ENCODE assay signal across 8 mouse cellular contexts in the genomic region with DNA sequence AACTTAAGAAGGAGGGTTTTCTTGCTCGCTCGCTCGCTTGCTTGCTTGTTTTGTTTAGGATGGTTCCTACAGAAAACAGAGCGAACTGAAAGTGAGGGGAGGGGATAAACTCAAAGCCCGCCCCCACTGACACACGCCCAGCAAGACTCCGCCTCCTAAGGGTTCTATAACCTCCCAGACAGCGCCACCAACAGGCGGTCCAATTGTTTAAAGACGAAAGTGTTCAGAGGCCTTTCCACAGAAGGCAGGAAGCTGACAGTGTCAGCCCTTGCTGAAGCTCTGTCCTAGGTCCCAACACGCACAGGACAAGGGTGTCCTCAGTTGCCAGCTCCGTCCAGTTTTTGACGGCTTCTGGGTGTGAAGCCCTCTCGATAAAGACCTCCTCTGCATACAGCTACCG. TPM values are rescaled to one million over a fixed set of nuclear protein-coding genes. Genes with fewer than 3 reads are reported as not detected.
DNase-seq lines count a peak whose midpoint lies in the region; ATAC-seq and TF ChIP-seq lines count a peak whose summit lies in the region.

No protein-coding gene starts in this region.

- no peak for TF ChIP-seq POLR2A in myocyte (IDR thresholded peaks at IDR 0.05; ENCODE audit: insufficient read length, low read depth)

- H3K79me2 ChIP-seq in myocyte (ENCODE audit: control insufficient read depth, insufficient read depth): no peaks in the 10 kb centered on the region

- WGBS in hindbrain, embryonic 14.5 days: 27% methylated on average over 15 of the region's 15 CpGs
- 31% methylated on average over 15 of the region's 15 CpGs for WGBS in hindbrain, embryonic 16.5 days
- 32% methylated on average over 15 of the region's 15 CpGs for WGBS in limb, embryonic 15.5 days
- 32% methylated on average over 15 of the region's 15 CpGs for WGBS in stomach, embryonic 16.5 days

- no peak for ATAC-seq in hindbrain, embryonic 14.5 days (ENCODE audit: low FRiP score)
- no peak for ATAC-seq in hindbrain, embryonic 16.5 days
- ATAC-seq in limb, embryonic 15.5 days (ENCODE audit: insufficient number of reproducible peaks, low FRiP score, low TSS enrichment, low read depth): no peak
- ATAC-seq in stomach, embryonic 16.5 days (ENCODE audit: insufficient read depth, low FRiP score): peak; percentile 29; the same call in 1 of the 2 replicates

- H3K27ac ChIP-seq in hindbrain, embryonic 14.5 days: no peak overlapping the region
- H3K27ac ChIP-seq in hindbrain, embryonic 16.5 days (ENCODE audit: low read depth, low read length): no peak overlapping the region
- no peak overlapping the region for H3K27ac ChIP-seq in limb, embryonic 15.5 days
- no peak overlapping the region for H3K27ac ChIP-seq in stomach, embryonic 16.5 days (ENCODE audit: low read length)

- no peak overlapping the region for H3K4me2 ChIP-seq in hindbrain, embryonic 14.5 days (replicated peaks)
- no peak overlapping the region for H3K4me2 ChIP-seq in hindbrain, embryonic 16.5 days (ENCODE audit: low read length)
- no peak overlapping the region for H3K4me2 ChIP-seq in limb, embryonic 15.5 days
- peak overlapping the region; percentile 63 for H3K4me2 ChIP-seq in myocyte (ENCODE audit: low read depth)
- peak overlapping the region; percentile 33 for H3K4me2 ChIP-seq in stomach, embryonic 16.5 days (ENCODE audit: low read depth, low read length)

- H3K9ac ChIP-seq in hindbrain, embryonic 14.5 days: no peak overlapping the region
- H3K9ac ChIP-seq in hindbrain, embryonic 16.5 days (ENCODE audit: low read depth, low read length): no peak overlapping the region
- no peak overlapping the region for H3K9ac ChIP-seq in limb, embryonic 15.5 days
- no peak overlapping the region; the same call in 1 of the 2 replicates for H3K9ac ChIP-seq in stomach, embryonic 16.5 days (ENCODE audit: low read length)

- no peaks in the 10 kb centered on the region for H3K27me3 ChIP-seq in hindbrain, embryonic 14.5 days (ENCODE audit: control insufficient read depth, insufficient read depth, low read length)
- no peaks in the 10 kb centered on the region for H3K27me3 ChIP-seq in hindbrain, embryonic 16.5 days (replicated peaks; ENCODE audit: control insufficient read depth, insufficient read depth, low read length)
- H3K27me3 ChIP-seq in limb, embryonic 15.5 days: no peaks in the 10 kb centered on the region
- peaks cover 16% of the 10 kb centered on the region for H3K27me3 ChIP-seq in myocyte (ENCODE audit: control insufficient read depth, insufficient read depth, insufficient read length)
- no peaks in the 10 kb centered on the region for H3K27me3 ChIP-seq in stomach, embryonic 16.5 days (ENCODE audit: control insufficient read depth, insufficient read depth, low read length)

- H3K9me3 ChIP-seq in hindbrain, embryonic 14.5 days (ENCODE audit: control insufficient read depth, low read length): no peaks in the 10 kb centered on the region
- H3K9me3 ChIP-seq in hindbrain, embryonic 16.5 days (ENCODE audit: control insufficient read depth, low read length): no peaks in the 10 kb centered on the region
- H3K9me3 ChIP-seq in limb, embryonic 15.5 days: no peaks in the 10 kb centered on the region
- no peaks in the 10 kb centered on the region for H3K9me3 ChIP-seq in stomach, embryonic 16.5 days (replicated peaks; ENCODE audit: control insufficient read depth, low read length)

- no peak overlapping the region for H3ac ChIP-seq in myocyte (ENCODE audit: control insufficient read depth, insufficient read length)

- H3K36me3 ChIP-seq in hindbrain, embryonic 14.5 days (replicated peaks; ENCODE audit: control insufficient read depth, insufficient read depth): no peaks in the 10 kb centered on the region
- no peaks in the 10 kb centered on the region for H3K36me3 ChIP-seq in hindbrain, embryonic 16.5 days (ENCODE audit: control insufficient read depth, insufficient read depth, low read length)
- no peaks in the 10 kb centered on the region for H3K36me3 ChIP-seq in limb, embryonic 15.5 days
- H3K36me3 ChIP-seq in myocyte (ENCODE audit: control insufficient read depth, insufficient read depth): no peaks in the 10 kb centered on the region
- H3K36me3 ChIP-seq in stomach, embryonic 16.5 days (ENCODE audit: control insufficient read depth, insufficient read depth, low read length): no peaks in the 10 kb centered on the region

- H3K4me3 ChIP-seq in hindbrain, embryonic 14.5 days (replicated peaks; ENCODE audit: low read length): no peak overlapping the region
- H3K4me3 ChIP-seq in hindbrain, embryonic 16.5 days (ENCODE audit: low read length): no peak overlapping the region
- peak overlapping the region; percentile 14 for H3K4me3 ChIP-seq in limb, embryonic 15.5 days
- no peak overlapping the region for H3K4me3 ChIP-seq in myocyte
- H3K4me3 ChIP-seq in stomach, embryonic 16.5 days (replicated peaks; ENCODE audit: low read length): peak overlapping the region; percentile 38

- no peaks in the 10 kb centered on the region for H3K4me1 ChIP-seq in hindbrain, embryonic 14.5 days (replicated peaks; ENCODE audit: control insufficient read depth, insufficient read depth, low read length)
- H3K4me1 ChIP-seq in hindbrain, embryonic 16.5 days (ENCODE audit: control insufficient read depth, insufficient read depth, low read depth, low read length): no peaks in the 10 kb centered on the region
- peaks cover 13% of the 10 kb centered on the region for H3K4me1 ChIP-seq in limb, embryonic 15.5 days
- H3K4me1 ChIP-seq in stomach, embryonic 16.5 days (ENCODE audit: control insufficient read depth, insufficient read depth, low read length): peaks cover 13% of the 10 kb centered on the region; the same call in 1 of the 2 replicates

- DNase-seq in hindbrain, embryonic 14.5 days (ENCODE audit: low spot score): peak; percentile 38
- DNase-seq in c-Kit-negative CD71-positive TER-119-positive erythroid progenitor cells, embryonic 14.5 days (ENCODE audit: low read depth, low spot score): peak; percentile 31
- peak; percentile 79 for DNase-seq in gastrocnemius, postnatal 14 days
- peak; percentile 73 for DNase-seq in kidney, adult 11 months

- intact Hi-C loops in gastrocnemius, postnatal 14 days (cut with DNase I; ENCODE audit: low total_unique reads): no loop called here

TF ChIP-seq in myocyte, 11 proteins besides CTCF, POLR2A, EP300 and RAD21:
- TF ChIP-seq POLR2AphosphoS2 (IDR thresholded peaks at IDR 0.05; ENCODE audit: insufficient read length, low read depth): no peak
- no peak for TF ChIP-seq SRF (IDR thresholded peaks at IDR 0.05; ENCODE audit: control insufficient read depth, insufficient read length, low read depth)
- TF ChIP-seq MYOG (IDR thresholded peaks at IDR 0.05; ENCODE audit: control insufficient read depth in 1 of 3, insufficient read depth in 1 of 3, insufficient read length in 2 of 3, low read depth in 2 of 3): no peak
- no peak for TF ChIP-seq E2F4 (IDR thresholded peaks at IDR 0.05; ENCODE audit: insufficient read depth)
- no peak for TF ChIP-seq TCF3 (IDR thresholded peaks at IDR 0.05; ENCODE audit: insufficient read length, low read depth)
- no peak for TF ChIP-seq TCF12 (IDR thresholded peaks at IDR 0.05; ENCODE audit: insufficient read depth, poor library complexity, severe bottlenecking)
- no peak for TF ChIP-seq MYOD1 (IDR thresholded peaks at IDR 0.05; ENCODE audit: control insufficient read depth in 1 of 3, insufficient read length in 2 of 3, low read depth in 2 of 3)
- TF ChIP-seq MAX (IDR thresholded peaks at IDR 0.05; ENCODE audit: low read depth): no peak
- TF ChIP-seq USF1 (IDR thresholded peaks at IDR 0.05; ENCODE audit: low read depth): no peak
- TF ChIP-seq REST (IDR thresholded peaks at IDR 0.05; ENCODE audit: insufficient read depth, insufficient read length): no peak
- no peak for TF ChIP-seq CEBPB (IDR thresholded peaks at IDR 0.05; ENCODE audit: insufficient read depth, poor library complexity, severe bottlenecking)

RNA-seq across cellular contexts. Expression of gene Rnf186, which starts 23.2 kb away (rescaled TPM):
- not detected in 2 replicates for polyA plus RNA-seq in hindbrain, embryonic 14.5 days (2014; fragmentation: Nextera tagmentation; extraction: Ambion mirVana)
- polyA plus RNA-seq in hindbrain, embryonic 16.5 days (2015; fragmentation: Nextera tagmentation; extraction: Ambion mirVana): not detected in 2 replicates
- total RNA-seq in gastrocnemius, postnatal 14 days (2021): not detected
- polyA plus RNA-seq in limb, embryonic 15.5 days (2015; fragmentation: Nextera tagmentation; extraction: Ambion mirVana): 0.19 and 0.32 TPM in 2 replicates
- polyA plus RNA-seq in myocyte (2012; fragmentation: generic; extraction: Trizol): not detected
- polyA plus RNA-seq in stomach, embryonic 16.5 days (2015; fragmentation: Nextera tagmentation; extraction: Ambion mirVana): 19.3 and 25.1 TPM in 2 replicates

RNA-seq across cellular contexts. Expression of gene Tmco4, which starts 29.0 kb away (rescaled TPM):
- polyA plus RNA-seq in hindbrain, embryonic 14.5 days (2014; fragmentation: Nextera tagmentation; extraction: Ambion mirVana): 0.63 and 1.3 TPM in 2 replicates
- polyA plus RNA-seq in hindbrain, embryonic 16.5 days (2015; fragmentation: Nextera tagmentation; extraction: Ambion mirVana): 1.3 and 1.8 TPM in 2 replicates
- total RNA-seq in gastrocnemius, postnatal 14 days (2021): 1 to 10 TPM; 3.4 to 3.5 TPM
- 5.3 and 5.5 TPM in 2 replicates for polyA plus RNA-seq in limb, embryonic 15.5 days (2015; fragmentation: Nextera tagmentation; extraction: Ambion mirVana)
- polyA plus RNA-seq in myocyte (2012; fragmentation: generic; extraction: Trizol): 3.8 TPM
- 12.7 and 16.4 TPM in 2 replicates for polyA plus RNA-seq in stomach, embryonic 16.5 days (2015; fragmentation: Nextera tagmentation; extraction: Ambion mirVana)

RNA-seq across cellular contexts. Expression of gene Otud3, which starts 30.0 kb away (rescaled TPM):
- polyA plus RNA-seq in hindbrain, embryonic 14.5 days (2014; fragmentation: Nextera tagmentation; extraction: Ambion mirVana): 2.8 and 3.3 TPM in 2 replicates
- polyA plus RNA-seq in hindbrain, embryonic 16.5 days (2015; fragmentation: Nextera tagmentation; extraction: Ambion mirVana): 2.4 and 3.1 TPM in 2 replicates
- 1 to 10 TPM; 7.3 to 8.9 TPM for total RNA-seq in gastrocnemius, postnatal 14 days (2021)
- 2.6 and 2.8 TPM in 2 replicates for polyA plus RNA-seq in limb, embryonic 15.5 days (2015; fragmentation: Nextera tagmentation; extraction: Ambion mirVana)
- 12.5 TPM for polyA plus RNA-seq in myocyte (2012; fragmentation: generic; extraction: Trizol)
- polyA plus RNA-seq in stomach, embryonic 16.5 days (2015; fragmentation: Nextera tagmentation; extraction: Ambion mirVana): 3.5 and 3.7 TPM in 2 replicates

Comparison
In these comparisons a context has a peak if more than half of its experiments do, and no peak if none do; other contexts are left out.
1. H3K4me2 ChIP-seq: peak in myocyte (single experiment) and stomach, embryonic 16.5 days (single experiment); none in hindbrain, embryonic 14.5 days (single experiment), hindbrain, embryonic 16.5 days (single experiment) and limb, embryonic 15.5 days (single experiment).
2. H3K4me3 ChIP-seq: peak in limb, embryonic 15.5 days (single experiment) and stomach, embryonic 16.5 days (single experiment); none in hindbrain, embryonic 14.5 days (single experiment), hindbrain, embryonic 16.5 days (single experiment) and myocyte (single experiment).
3. RNA of gene Rnf186, which starts 23.2 kb away (polyA plus RNA-seq): 19.3 to 25.1 TPM in stomach, embryonic 16.5 days; 0.19 to 0.32 TPM in limb, embryonic 15.5 days, not detected in hindbrain, embryonic 14.5 days, not detected in hindbrain, embryonic 16.5 days and not detected in myocyte (single experiment); every median in the first group is over 10 times any median in the second.
4. Peak in every context shown above with its lines, with median percentiles within 50 percentile points of each other: DNase-seq.